Mouse (Mus musculus): ENCODE measurements around the gene Scgb2b15. TPM values are rescaled to one million over a fixed set of nuclear protein-coding genes. Genes with fewer than 3 reads are reported as not detected.
"Not testable (repeated sequence)": the region's sequence is repeated elsewhere in the genome, so short reads cannot be mapped to it uniquely, and the experiment has no call there.

Gene Scgb2b15
- not detected in 2 replicates for total RNA-seq (2014; fragmentation: Nextera tagmentation)
- total RNA-seq (2017): not detected in 2 replicates

- not testable (repeated sequence) for ATAC-seq (replicated peaks; ENCODE audit: low FRiP score, low TSS enrichment, poor library complexity, severe bottlenecking)
Observed at GRCm38 (mm10) chr7:32829562-32829961, at the start of gene Scgb2b15. Gene Scgb2b15 (minus strand): TSS chr7:32829662.

GRCm38 (mm10) chr7:32836254-32836653 is 6.8 kb upstream of the Scgb2b15 start, which contains the start of gene Scgb1b15:
Gene Scgb1b15 (plus strand): TSS chr7:32836554.
- not testable (repeated sequence) for ATAC-seq (replicated peaks; ENCODE audit: low FRiP score, low TSS enrichment, poor library complexity, severe bottlenecking)

Other genes with a start within 250 kb of the Scgb2b15 start
- gene Scgb1b15, start 6.9 kb upstream of the Scgb2b15 start, total RNA-seq (2014; fragmentation: Nextera tagmentation): not detected in 2 replicates
- gene Scgb1b15, start 6.9 kb upstream of the Scgb2b15 start, total RNA-seq (2017): not detected in 2 replicates
- not detected in 2 replicates for gene Scgb2b17, start 226.9 kb upstream of the Scgb2b15 start, total RNA-seq (2014; fragmentation: Nextera tagmentation)
- not detected in 2 replicates for gene Scgb2b17, start 226.9 kb upstream of the Scgb2b15 start, total RNA-seq (2017)
- not detected in 2 replicates for gene Scgb1b17, start 233.8 kb upstream of the Scgb2b15 start, total RNA-seq (2014; fragmentation: Nextera tagmentation)
- gene Scgb1b17, start 233.8 kb upstream of the Scgb2b15 start, total RNA-seq (2017): not detected in 2 replicates